Mouse (Mus musculus): ENCODE data around the gene Cuedc2. TPM values are rescaled to one million over a fixed set of nuclear protein-coding genes. Genes with fewer than 3 reads are reported as not detected.
A peak's percentile ranks its signal among the peaks of the same experiment; 100 is the strongest.

The Cuedc2 gene
- polyA plus RNA-seq (2011; ENCODE audit: insufficient read depth, insufficient read length, low read depth, missing spikeins), result 65.5 and 78.3 TPM in 2 replicates

DNA sequence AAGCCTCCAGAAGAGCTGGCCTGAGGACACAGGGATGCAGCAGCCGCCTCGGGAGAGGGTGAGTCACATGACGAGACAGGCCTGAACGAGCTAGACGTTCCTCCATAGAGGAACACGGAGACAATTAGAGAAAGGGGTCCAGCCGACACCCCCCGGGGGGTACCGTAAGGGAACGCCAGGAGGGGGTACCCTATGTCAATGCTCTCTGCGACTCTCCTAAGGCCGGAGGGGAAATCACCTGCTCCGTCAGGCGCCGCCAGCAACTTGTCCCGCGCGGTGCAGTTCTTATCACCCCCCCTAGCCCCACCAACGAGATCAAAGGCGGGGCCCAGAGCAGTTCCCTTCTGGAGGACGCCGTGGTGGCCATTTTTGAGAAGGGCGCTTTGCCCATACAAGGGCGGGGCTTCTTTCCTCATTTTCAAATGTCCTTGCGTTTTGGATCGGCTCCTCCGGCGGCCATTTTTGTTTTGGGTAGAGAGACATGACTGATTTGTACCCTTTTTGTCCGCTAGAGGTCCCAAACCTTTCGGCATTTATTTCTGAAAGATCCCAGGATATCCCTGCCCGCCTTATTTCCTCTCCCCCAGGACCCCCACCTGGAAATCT, at the start of gene Cuedc2:
Cuedc2 (minus strand) TSS at position 372 of the 606 bp plus-strand sequence.
- Histone ChIP-seq H3K27me3 (ENCODE audit: control insufficient read depth, insufficient read depth, low read length, poor library complexity, severe bottlenecking) (no peaks in the 10 kb centered on the region), H3K27ac (ENCODE audit: insufficient read depth, low read length) (0 out of 2 replicates have a peak within 1 kb of the TSS, but pooled peaks have one; percentile 11), H3K9me3 (replicated peaks; ENCODE audit: control insufficient read depth, insufficient read depth, low read length, poor library complexity, severe bottlenecking) (no peaks in the 10 kb centered on the region), H3K9ac (ENCODE audit: low read depth, poor library complexity, severe bottlenecking) (peak within 1 kb of the TSS; percentile 78), H3K4me1 (ENCODE audit: control insufficient read depth, insufficient read depth, low read length) (no peaks in the 10 kb centered on the region), H3K36me3 (ENCODE audit: control insufficient read depth, insufficient read depth, low read length, poor library complexity, severe bottlenecking) (no peaks in the 10 kb centered on the region), H3K4me3 (ENCODE audit: low read depth, low read length) (peak within 1 kb of the TSS; percentile 74)
- no peak for TF ChIP-seq EP300 (IDR thresholded peaks at IDR 0.05; ENCODE audit: insufficient read depth, low read depth, low read length)
- TF ChIP-seq CTCF (IDR thresholded peaks at IDR 0.05; ENCODE audit: low read depth, low read length), result no peak
- TF ChIP-seq POLR2A (IDR thresholded peaks at IDR 0.05; ENCODE audit: insufficient read depth, low read length), result no peak

DNA sequence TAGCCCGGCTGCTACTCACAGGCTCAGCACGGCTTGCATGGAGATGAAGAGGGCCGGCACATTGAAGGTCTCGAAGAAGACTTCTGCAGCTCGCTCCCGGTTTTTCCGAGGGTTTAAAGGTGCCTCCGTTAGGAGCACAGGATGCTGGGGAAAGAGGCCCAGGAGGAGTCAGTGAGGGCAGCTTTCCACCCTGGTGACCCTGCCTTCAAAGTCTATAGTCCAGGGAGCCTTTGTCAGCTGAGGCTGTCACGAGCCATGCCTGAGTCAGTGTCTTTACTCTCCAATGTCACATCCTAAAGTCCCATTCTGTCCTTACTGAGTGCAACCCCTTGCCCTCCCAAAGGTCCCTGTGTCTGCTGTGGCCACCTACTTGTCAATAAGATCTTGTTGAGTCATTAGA, 43.8 kb upstream of the Cuedc2 start:
- TF ChIP-seq EP300 (IDR thresholded peaks at IDR 0.05; ENCODE audit: insufficient read depth, low read depth, low read length) (no peak), CTCF (IDR thresholded peaks at IDR 0.05; ENCODE audit: low read depth, low read length) (no peak), POLR2A (IDR thresholded peaks at IDR 0.05; ENCODE audit: insufficient read depth, low read length) (no peak)
- no peaks in the 10 kb centered on the region for H3K27me3 ChIP-seq (ENCODE audit: control insufficient read depth, insufficient read depth, low read length, poor library complexity, severe bottlenecking)
- no peak overlapping the region for H3K27ac ChIP-seq (ENCODE audit: insufficient read depth, low read length)
- H3K4me3 ChIP-seq (ENCODE audit: low read depth, low read length), result no peak overlapping the region
- H3K4me1 ChIP-seq (ENCODE audit: control insufficient read depth, insufficient read depth, low read length), result peaks cover 3% of the 10 kb centered on the region
- H3K36me3 ChIP-seq (ENCODE audit: control insufficient read depth, insufficient read depth, low read length, poor library complexity, severe bottlenecking), result peaks cover 39% of the 10 kb centered on the region
- no peaks in the 10 kb centered on the region for H3K9me3 ChIP-seq (replicated peaks; ENCODE audit: control insufficient read depth, insufficient read depth, low read length, poor library complexity, severe bottlenecking)
- H3K9ac ChIP-seq (ENCODE audit: low read depth, poor library complexity, severe bottlenecking), result no peak overlapping the region

DNA sequence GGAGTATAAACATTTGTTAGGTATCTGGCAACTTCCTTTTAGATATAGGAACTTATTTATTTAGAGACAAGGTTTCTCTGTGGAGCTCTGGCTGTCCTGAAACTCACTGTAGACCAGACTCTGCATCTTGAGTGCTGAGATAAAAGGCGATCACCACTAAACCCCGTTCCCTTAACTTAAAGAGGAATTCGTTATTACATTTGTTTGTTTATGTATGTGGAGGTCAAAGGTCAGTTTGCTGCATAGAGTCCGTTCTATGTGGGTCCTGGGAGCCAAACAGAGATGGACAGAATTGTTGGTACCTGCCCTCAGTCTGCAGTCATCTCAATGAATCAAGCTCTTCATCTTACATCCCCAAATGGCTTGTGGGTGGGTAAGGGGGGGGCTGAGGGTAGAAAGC, 37.4 kb upstream of the Cuedc2 start:
- no peaks in the 10 kb centered on the region for H3K9me3 ChIP-seq (replicated peaks; ENCODE audit: control insufficient read depth, insufficient read depth, low read length, poor library complexity, severe bottlenecking)
- H3K4me3 ChIP-seq (ENCODE audit: low read depth, low read length), result no peak overlapping the region
- peaks cover 3% of the 10 kb centered on the region for H3K4me1 ChIP-seq (ENCODE audit: control insufficient read depth, insufficient read depth, low read length)
- peaks cover 18% of the 10 kb centered on the region for H3K36me3 ChIP-seq (ENCODE audit: control insufficient read depth, insufficient read depth, low read length, poor library complexity, severe bottlenecking)
- no peaks in the 10 kb centered on the region for H3K27me3 ChIP-seq (ENCODE audit: control insufficient read depth, insufficient read depth, low read length, poor library complexity, severe bottlenecking)
- no peak overlapping the region for H3K9ac ChIP-seq (ENCODE audit: low read depth, poor library complexity, severe bottlenecking)
- no peak overlapping the region for H3K27ac ChIP-seq (ENCODE audit: insufficient read depth, low read length)
- TF ChIP-seq EP300 (IDR thresholded peaks at IDR 0.05; ENCODE audit: insufficient read depth, low read depth, low read length) (no peak), CTCF (IDR thresholded peaks at IDR 0.05; ENCODE audit: low read depth, low read length) (no peak), POLR2A (IDR thresholded peaks at IDR 0.05; ENCODE audit: insufficient read depth, low read length) (no peak)

DNA sequence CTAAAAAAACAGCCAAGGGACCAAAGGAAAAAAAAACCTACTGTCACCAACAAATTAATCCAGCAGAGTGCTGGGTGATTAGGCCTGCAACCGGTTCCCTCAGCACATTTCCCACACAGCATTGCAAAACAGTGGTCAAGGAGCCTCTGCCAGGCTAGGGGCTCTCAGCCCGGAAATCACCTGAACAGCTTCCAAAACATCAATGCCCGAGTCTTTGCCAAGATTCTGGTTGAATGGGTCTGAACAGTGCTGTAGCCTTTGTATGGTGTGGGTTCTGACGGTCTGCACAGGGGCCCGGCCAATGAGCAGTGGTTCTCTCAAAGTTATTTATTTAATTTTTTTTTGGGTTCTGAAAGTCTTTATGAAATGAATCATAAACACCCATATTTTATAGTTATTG, 37.0 kb upstream of the Cuedc2 start:
- no peak overlapping the region for H3K4me3 ChIP-seq (ENCODE audit: low read depth, low read length)
- no peak overlapping the region for H3K9ac ChIP-seq (ENCODE audit: low read depth, poor library complexity, severe bottlenecking)
- peaks cover 3% of the 10 kb centered on the region for H3K4me1 ChIP-seq (ENCODE audit: control insufficient read depth, insufficient read depth, low read length)
- no peaks in the 10 kb centered on the region for H3K27me3 ChIP-seq (ENCODE audit: control insufficient read depth, insufficient read depth, low read length, poor library complexity, severe bottlenecking)
- TF ChIP-seq CTCF (IDR thresholded peaks at IDR 0.05; ENCODE audit: low read depth, low read length) (no peak), POLR2A (IDR thresholded peaks at IDR 0.05; ENCODE audit: insufficient read depth, low read length) (no peak), EP300 (IDR thresholded peaks at IDR 0.05; ENCODE audit: insufficient read depth, low read depth, low read length) (no peak)
- peaks cover 20% of the 10 kb centered on the region for H3K36me3 ChIP-seq (ENCODE audit: control insufficient read depth, insufficient read depth, low read length, poor library complexity, severe bottlenecking)
- H3K27ac ChIP-seq (ENCODE audit: insufficient read depth, low read length), result no peak overlapping the region
- no peaks in the 10 kb centered on the region for H3K9me3 ChIP-seq (replicated peaks; ENCODE audit: control insufficient read depth, insufficient read depth, low read length, poor library complexity, severe bottlenecking)

DNA sequence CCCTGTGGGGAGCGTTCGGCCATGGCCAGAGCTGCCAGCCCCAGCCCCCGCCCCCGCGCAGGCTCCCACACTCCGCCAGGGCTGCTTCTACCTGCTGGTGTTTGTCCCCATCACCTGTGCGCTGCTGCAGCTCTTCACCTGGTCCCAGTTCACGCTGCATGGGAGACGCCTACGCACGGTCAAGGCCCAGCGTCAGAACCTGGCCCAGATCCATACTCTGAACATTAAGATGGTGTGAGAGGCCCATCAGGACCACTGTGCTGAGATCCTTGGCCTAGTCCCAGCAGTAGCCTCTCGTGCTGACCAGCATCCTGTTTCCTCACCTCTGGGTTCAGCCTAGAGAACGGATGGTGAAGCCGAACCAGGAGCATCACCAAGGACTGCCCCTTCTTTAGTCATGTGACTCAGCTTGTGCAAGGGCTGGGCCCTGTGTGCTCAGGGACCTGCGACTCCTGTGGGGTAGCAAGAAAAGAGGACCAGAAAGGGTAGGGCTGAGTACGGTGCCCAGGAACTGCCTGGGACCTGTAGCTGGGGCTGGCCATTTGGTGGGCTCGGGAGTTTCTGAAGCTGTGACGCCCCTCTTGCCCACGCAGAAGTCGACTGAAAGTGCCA, 36.1 kb upstream of the Cuedc2 start:
- no peaks in the 10 kb centered on the region for H3K27me3 ChIP-seq (ENCODE audit: control insufficient read depth, insufficient read depth, low read length, poor library complexity, severe bottlenecking)
- peaks cover 3% of the 10 kb centered on the region for H3K4me1 ChIP-seq (ENCODE audit: control insufficient read depth, insufficient read depth, low read length)
- H3K27ac ChIP-seq (ENCODE audit: insufficient read depth, low read length), result no peak overlapping the region
- H3K36me3 ChIP-seq (ENCODE audit: control insufficient read depth, insufficient read depth, low read length, poor library complexity, severe bottlenecking), result peaks cover 18% of the 10 kb centered on the region
- H3K9me3 ChIP-seq (replicated peaks; ENCODE audit: control insufficient read depth, insufficient read depth, low read length, poor library complexity, severe bottlenecking), result no peaks in the 10 kb centered on the region
- no peak for TF ChIP-seq EP300 (IDR thresholded peaks at IDR 0.05; ENCODE audit: insufficient read depth, low read depth, low read length)
- no peak for TF ChIP-seq POLR2A (IDR thresholded peaks at IDR 0.05; ENCODE audit: insufficient read depth, low read length)
- TF ChIP-seq CTCF (IDR thresholded peaks at IDR 0.05; ENCODE audit: low read depth, low read length), result no peak
- H3K9ac ChIP-seq (ENCODE audit: low read depth, poor library complexity, severe bottlenecking), result no peak overlapping the region
- H3K4me3 ChIP-seq (ENCODE audit: low read depth, low read length), result peak overlapping the region; percentile 7; the same call in 1 of the 2 replicates

DNA sequence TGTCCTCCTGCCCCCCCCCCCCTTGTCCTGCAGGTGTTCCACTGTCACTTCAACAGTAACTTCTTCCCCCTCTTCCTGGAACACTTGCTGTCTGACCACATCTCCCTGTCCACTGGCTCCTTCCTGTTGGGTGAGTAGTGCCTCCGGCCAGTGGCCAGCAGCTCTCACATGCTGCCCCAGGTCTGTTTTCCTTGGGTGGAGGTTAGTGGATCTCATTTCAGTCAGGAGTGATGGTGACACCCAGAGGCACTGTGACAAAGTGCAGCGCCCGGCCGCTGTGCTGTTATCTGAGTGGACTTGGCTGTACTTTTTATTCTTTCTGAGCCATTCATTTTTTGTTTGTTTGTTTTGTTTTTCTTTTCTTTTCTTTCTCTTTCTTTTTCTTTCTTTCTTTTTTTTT, 30.7 kb upstream of the Cuedc2 start:
- Histone ChIP-seq H3K27ac (ENCODE audit: insufficient read depth, low read length) (no peak overlapping the region), H3K36me3 (ENCODE audit: control insufficient read depth, insufficient read depth, low read length, poor library complexity, severe bottlenecking) (peaks cover 12% of the 10 kb centered on the region), H3K9ac (ENCODE audit: low read depth, poor library complexity, severe bottlenecking) (no peak overlapping the region), H3K4me3 (ENCODE audit: low read depth, low read length) (no peak overlapping the region), H3K4me1 (ENCODE audit: control insufficient read depth, insufficient read depth, low read length) (no peaks in the 10 kb centered on the region), H3K9me3 (replicated peaks; ENCODE audit: control insufficient read depth, insufficient read depth, low read length, poor library complexity, severe bottlenecking) (no peaks in the 10 kb centered on the region), H3K27me3 (ENCODE audit: control insufficient read depth, insufficient read depth, low read length, poor library complexity, severe bottlenecking) (no peaks in the 10 kb centered on the region)
- TF ChIP-seq POLR2A (IDR thresholded peaks at IDR 0.05; ENCODE audit: insufficient read depth, low read length) (no peak), CTCF (IDR thresholded peaks at IDR 0.05; ENCODE audit: low read depth, low read length) (peak; percentile 50)

Measured in ES-Bruce4 (cell line).